Comparison of ENCODE assay signal across 31 mouse cellular contexts in genomic region chr11:25813446-25813845, GRCm38 (mm10).
"Had no signal": no experiment of that assay in that cellular context is flagged by ENCODE, and none has a peak within 500 bp of the region (broad histone marks: within the 10 kb centered on the region; RNA-seq: fewer than 3 reads in every experiment).

No protein-coding gene starts in this region.

- H3K9ac ChIP-seq: limb, embryonic 12.5 days; limb, embryonic 13.5 days; limb, embryonic 15.5 days; liver, embryonic 12.5 days; liver, embryonic 13.5 days; liver, embryonic 14.5 days; liver, embryonic 15.5 days; liver, postnatal 0 days; lung, embryonic 14.5 days; lung, embryonic 15.5 days; midbrain, embryonic 12.5 days; midbrain, embryonic 13.5 days; midbrain, embryonic 15.5 days; neural tube, embryonic 12.5 days had no signal

- H3K9me3 ChIP-seq: limb, embryonic 10.5 days; limb, embryonic 12.5 days; limb, embryonic 13.5 days; limb, embryonic 15.5 days; liver, embryonic 12.5 days; liver, embryonic 13.5 days; liver, embryonic 15.5 days; lung, embryonic 15.5 days; megakaryocyte, embryonic 14.5 days; midbrain, embryonic 10.5 days; midbrain, embryonic 12.5 days; midbrain, embryonic 13.5 days; midbrain, embryonic 15.5 days; neural tube, embryonic 12.5 days had no signal

- H3K36me3 ChIP-seq: limb, embryonic 10.5 days; limb, embryonic 12.5 days; limb, embryonic 13.5 days; limb, embryonic 15.5 days; liver, embryonic 12.5 days; liver, embryonic 13.5 days; liver, embryonic 15.5 days; lung, embryonic 15.5 days; midbrain, embryonic 10.5 days; midbrain, embryonic 12.5 days; midbrain, embryonic 13.5 days; midbrain, embryonic 15.5 days; neural tube, embryonic 12.5 days had no signal

- H3K27ac ChIP-seq: left cerebral cortex, adult 2 months; limb, embryonic 10.5 days; limb, embryonic 12.5 days; limb, embryonic 13.5 days; limb, embryonic 15.5 days; liver, embryonic 12.5 days; liver, embryonic 13.5 days; liver, embryonic 14.5 days; liver, embryonic 15.5 days; lung, embryonic 15.5 days; macrophage; midbrain, embryonic 10.5 days; midbrain, embryonic 12.5 days; midbrain, embryonic 13.5 days; midbrain, embryonic 15.5 days; neural tube, embryonic 12.5 days had no signal

- H3K4me2 ChIP-seq: limb, embryonic 12.5 days; limb, embryonic 13.5 days; limb, embryonic 15.5 days; liver, embryonic 11.5 days; liver, embryonic 12.5 days; liver, embryonic 13.5 days; liver, embryonic 15.5 days; lung, embryonic 14.5 days; lung, embryonic 15.5 days; midbrain, embryonic 12.5 days; midbrain, embryonic 13.5 days; midbrain, embryonic 15.5 days; neural tube, embryonic 12.5 days had no signal

- H3K4me1 ChIP-seq: limb, embryonic 10.5 days; limb, embryonic 15.5 days; liver, embryonic 12.5 days; liver, embryonic 13.5 days; liver, embryonic 15.5 days; lung, embryonic 15.5 days; megakaryocyte, embryonic 14.5 days; midbrain, embryonic 10.5 days; midbrain, embryonic 12.5 days; midbrain, embryonic 13.5 days; midbrain, embryonic 15.5 days; neural tube, embryonic 12.5 days had no signal

- DNase-seq: left cerebral cortex, postnatal 4 days; liver; liver, embryonic 13.5 days; liver, postnatal 0 days; lung, adult 18-20 months; lung, adult 2 months; lung, embryonic 14.5 days; lung, postnatal 10 days; lung, postnatal 14 days; lung, postnatal 36 days; lung, postnatal 4 days had no signal

- H3K27me3 ChIP-seq: limb, embryonic 12.5 days; limb, embryonic 13.5 days; limb, embryonic 15.5 days; liver, embryonic 12.5 days; liver, embryonic 13.5 days; liver, embryonic 15.5 days; lung, embryonic 15.5 days; megakaryocyte, embryonic 14.5 days; midbrain, embryonic 12.5 days; midbrain, embryonic 13.5 days; midbrain, embryonic 15.5 days; neural tube, embryonic 12.5 days had no signal

- H3K4me3 ChIP-seq: left cerebral cortex, adult 2 months; limb, embryonic 10.5 days; limb, embryonic 12.5 days; limb, embryonic 13.5 days; limb, embryonic 15.5 days; liver, embryonic 12.5 days; liver, embryonic 13.5 days; liver, embryonic 15.5 days; lung, embryonic 15.5 days; megakaryocyte, embryonic 14.5 days; midbrain, embryonic 10.5 days; midbrain, embryonic 12.5 days; midbrain, embryonic 13.5 days; midbrain, embryonic 15.5 days; myocyte; neural tube, embryonic 12.5 days had no signal

- ATAC-seq: liver, embryonic 12.5 days; liver, postnatal 0 days; lung, postnatal 0 days; midbrain, embryonic 13.5 days; midbrain, embryonic 15.5 days; midbrain, embryonic 16.5 days had no signal
